ENCODE assay signal across 18 mouse cellular contexts in genomic region chr6:94690247-94690646, GRCm38 (mm10). TPM values are rescaled to one million over a fixed set of nuclear protein-coding genes. Genes with fewer than 3 reads are reported as not detected.
DNase-seq lines count a peak whose midpoint lies in the region; ATAC-seq lines count a peak whose summit lies in the region.
"Had no signal": no experiment of that assay in that cellular context is flagged by ENCODE, and none has a peak within 500 bp of the region (broad histone marks: within the 10 kb centered on the region; RNA-seq: fewer than 3 reads in every experiment).

No protein-coding gene starts in this region.

- no peak overlapping the region for H3K4me2 ChIP-seq in lung, embryonic 16.5 days (ENCODE audit: low read depth, low read length)
- H3K4me2 ChIP-seq in stomach, embryonic 14.5 days (replicated peaks; ENCODE audit: low read depth, low read length): peak overlapping the region; percentile 25
- H3K4me2 ChIP-seq: midbrain, embryonic 13.5 days had no signal

- H3K36me3 ChIP-seq in lung, embryonic 16.5 days (ENCODE audit: control insufficient read depth, insufficient read depth, low read length): no peaks in the 10 kb centered on the region
- H3K36me3 ChIP-seq in stomach, embryonic 14.5 days (ENCODE audit: control insufficient read depth, insufficient read depth, low read length): no peaks in the 10 kb centered on the region
- H3K36me3 ChIP-seq: limb, embryonic 10.5 days; midbrain, embryonic 13.5 days had no signal

- ATAC-seq in cerebellum, adult (ENCODE audit: insufficient number of reproducible peaks, low FRiP score, low TSS enrichment): no peak
- ATAC-seq in lung, embryonic 16.5 days (ENCODE audit: low read depth): 0 out of 2 replicates have a peak, but pooled peaks have one; percentile 23
- ATAC-seq in activated CD4-positive, CD25-positive, alpha-beta regulatory T cell, adult 4 months: peak; percentile 62
- no peak for ATAC-seq in stomach, embryonic 14.5 days (ENCODE audit: insufficient number of reproducible peaks, insufficient read depth, low FRiP score, low read depth)
- ATAC-seq: midbrain, embryonic 13.5 days had no signal

- H3K9ac ChIP-seq in lung, embryonic 16.5 days (ENCODE audit: low read length): no peak overlapping the region
- no peak overlapping the region for H3K9ac ChIP-seq in stomach, embryonic 14.5 days (replicated peaks; ENCODE audit: low read depth, low read length)
- H3K9ac ChIP-seq: liver, embryonic 14.5 days; midbrain, embryonic 13.5 days had no signal

- H3K9me3 ChIP-seq in lung, embryonic 16.5 days (ENCODE audit: control insufficient read depth, low read length): no peaks in the 10 kb centered on the region
- H3K9me3 ChIP-seq in stomach, embryonic 14.5 days (ENCODE audit: control insufficient read depth, low read depth, low read length): no peaks in the 10 kb centered on the region
- H3K9me3 ChIP-seq: limb, embryonic 10.5 days; midbrain, embryonic 13.5 days had no signal

- H3K4me1 ChIP-seq in lung, embryonic 16.5 days (replicated peaks; ENCODE audit: control insufficient read depth, insufficient read depth, low read length): peaks cover 47% of the 10 kb centered on the region
- H3K4me1 ChIP-seq in stomach, embryonic 14.5 days (ENCODE audit: control insufficient read depth, insufficient read depth, low read length): peaks cover 85% of the 10 kb centered on the region

- H3K4me3 ChIP-seq in lung, embryonic 16.5 days (ENCODE audit: low read length): no peak overlapping the region
- no peak overlapping the region for H3K4me3 ChIP-seq in stomach, embryonic 14.5 days (ENCODE audit: low read depth, low read length)
- H3K4me3 ChIP-seq: limb, embryonic 10.5 days; midbrain, embryonic 13.5 days had no signal

- H3K27ac ChIP-seq in lung, embryonic 16.5 days (ENCODE audit: low read length): no peak overlapping the region
- peak overlapping the region; percentile 71 for H3K27ac ChIP-seq in stomach, embryonic 14.5 days (ENCODE audit: low read length)
- H3K27ac ChIP-seq: limb, embryonic 10.5 days; liver, embryonic 14.5 days; macrophage; midbrain, embryonic 13.5 days had no signal

- DNase-seq in cerebellum, adult 9-11 months: peak; percentile 11
- DNase-seq in lung, postnatal 14 days: no peak
- DNase-seq in heart, postnatal 4 days: no peak
- DNase-seq in right cerebral cortex, postnatal 25 days: no peak
- DNase-seq: cerebellum, postnatal 25 days; gastrocnemius, postnatal 25 days; heart, postnatal 10 days; kidney, adult 8-10 months; kidney, postnatal 36 days; right cerebral cortex, postnatal 4 days had no signal

- H3K27me3 ChIP-seq in lung, embryonic 16.5 days (ENCODE audit: control insufficient read depth, insufficient read depth, low read depth, low read length): no peaks in the 10 kb centered on the region
- no peaks in the 10 kb centered on the region for H3K27me3 ChIP-seq in stomach, embryonic 14.5 days (ENCODE audit: control insufficient read depth, insufficient read depth, low read length)
- H3K27me3 ChIP-seq: midbrain, embryonic 13.5 days had no signal

- 44% methylated on average over 7 of the region's 7 CpGs for WGBS in lung, embryonic 16.5 days
- whole genome bisulfite sequencing in stomach, embryonic 14.5 days: 27% methylated on average over 7 of the region's 7 CpGs

RNA-seq across cellular contexts. Expression of gene Lrig1, which starts 9.7 kb away (rescaled TPM):
- polyA plus RNA-seq in lung, embryonic 16.5 days (2015; fragmentation: Nextera tagmentation; extraction: Ambion mirVana): 7.7 and 9.7 TPM in 2 replicates
- 10 to 100 TPM; 16.2 to 31.1 TPM for polyA plus RNA-seq in activated CD4-positive, CD25-positive, alpha-beta regulatory T cell, adult 4 months (2017; shearing (Covaris generic))
- polyA plus RNA-seq in stomach, embryonic 14.5 days (2014; fragmentation: Nextera tagmentation; extraction: Ambion mirVana): 49.3 and 51.7 TPM in 2 replicates
- total RNA-seq in heart, postnatal 4 days (2021): 10 to 100 TPM; 25.0 to 26.9 TPM

Comparison
In these comparisons a context has a peak if more than half of its experiments do, and no peak if none do; other contexts are left out.
1. ATAC-seq: peak in lung, embryonic 16.5 days (single experiment) and activated CD4-positive, CD25-positive, alpha-beta regulatory T cell, adult 4 months (single experiment); none in cerebellum, adult (single experiment) and stomach, embryonic 14.5 days (single experiment).